Mouse (Mus musculus): Measurements from ENCODE around the gene Fam107b.

- no peak for TF ChIP-seq CTCF (IDR thresholded peaks at IDR 0.05; ENCODE audit: low read depth)
- TF ChIP-seq EP300 (IDR thresholded peaks at IDR 0.05; ENCODE audit: low read depth), result no peak
Observed at GRCm38 (mm10) chr2:3695900-3696299, 125.6 kb downstream of the Fam107b start.

Measured in liver, embryonic 14.5 days (tissue).